Mouse (Mus musculus) kidney, postnatal 0 days (tissue): ENCODE results near the gene Flnc. TPM values are rescaled to one million over a fixed set of nuclear protein-coding genes. Genes with fewer than 3 reads are reported as not detected.

Experiments
- ATAC-seq: fragments of 200-750 bp; cut with Nextera tagmentation; replicated peaks from 2 replicates; pipeline ENCODE4 v1.8.0; 2017; ENCODE audit warnings: low read depth, moderate number of reproducible peaks, moderate TSS enrichment, moderate library complexity; ENCODE audit not compliant: low FRiP score
- DNase-seq: peaks from one replicate; pipeline ENCODE4 v3.0.0-alpha.2; 2016; ENCODE audit warnings: low spot score
- H3K27ac ChIP-seq: fragments of 300-500 bp; sonication (generic); 2 replicates; pipeline ENCODE4 v1.5.1; 2014; ENCODE audit warnings: mild to moderate bottlenecking
- H3K27me3 ChIP-seq: fragments of 300-500 bp; sonication (generic); 2 replicates; pipeline ENCODE4 v1.6.1; 2014; ENCODE audit warnings: low read length, mixed read lengths; ENCODE audit not compliant: insufficient read depth
- H3K36me3 ChIP-seq: fragments of 300-500 bp; sonication (generic); 2 replicates; pipeline ENCODE4 v1.6.1; 2014; ENCODE audit warnings: low read length, mixed read lengths; ENCODE audit not compliant: insufficient read depth
- H3K4me1 ChIP-seq: fragments of 300-500 bp; sonication (generic); replicated peaks from 2 replicates; pipeline ENCODE4 v1.6.1; 2014; ENCODE audit warnings: antibody characterized with exemption, low read length, mixed read lengths; ENCODE audit not compliant: insufficient read depth
- H3K4me2 ChIP-seq: fragments of 300-500 bp; sonication (generic); 2 replicates; pipeline ENCODE4 v1.6.1; 2014; ENCODE audit warnings: mild to moderate bottlenecking, low read length, moderate library complexity, mixed read lengths
- H3K4me3 ChIP-seq: fragments of 300-500 bp; sonication (generic); replicated peaks from 2 replicates; pipeline ENCODE4 v1.5.1; 2014; ENCODE audit warnings: low read depth, low read length
- H3K9ac ChIP-seq: fragments of 300-500 bp; sonication (generic); 2 replicates; pipeline ENCODE4 v1.6.1; 2014; ENCODE audit warnings: low read depth, low read length
- H3K9me3 ChIP-seq: fragments of 300-500 bp; sonication (generic); replicated peaks from 2 replicates; pipeline ENCODE4 v1.6.1; 2016; ENCODE audit warnings: low read length, inconsistent platforms, mixed read lengths
- CTCF ChIP-seq: IDR thresholded peaks from 2 replicates; pipeline ENCODE4 v1.5.1; 2016; ENCODE audit warnings: antibody characterized with exemption, low read depth, mild to moderate bottlenecking, moderate library complexity
- WGBS: fragments of 180-500 bp; shearing (Covaris S2); extraction: QIAGEN DNeasy Blood & Tissue Kit; methylation state at CpG from one replicate; pipeline ENCODE4 v1.1.7; 2014; 5-methylcytosine and 5-hydroxymethylcytosine counted together
- polyA plus RNA-seq: library from polyadenylated mRNA; unstranded; fragments of >200 nt; fragmentation: Nextera tagmentation; extraction: Ambion mirVana; gene quantifications from 2 replicates; pipeline ENCODE4 v1.2.1, GENCODE M21; 2015

The Flnc gene
- polyA plus RNA-seq, 1 experiment from 2014 or later = 2.5 TPM

DNA sequence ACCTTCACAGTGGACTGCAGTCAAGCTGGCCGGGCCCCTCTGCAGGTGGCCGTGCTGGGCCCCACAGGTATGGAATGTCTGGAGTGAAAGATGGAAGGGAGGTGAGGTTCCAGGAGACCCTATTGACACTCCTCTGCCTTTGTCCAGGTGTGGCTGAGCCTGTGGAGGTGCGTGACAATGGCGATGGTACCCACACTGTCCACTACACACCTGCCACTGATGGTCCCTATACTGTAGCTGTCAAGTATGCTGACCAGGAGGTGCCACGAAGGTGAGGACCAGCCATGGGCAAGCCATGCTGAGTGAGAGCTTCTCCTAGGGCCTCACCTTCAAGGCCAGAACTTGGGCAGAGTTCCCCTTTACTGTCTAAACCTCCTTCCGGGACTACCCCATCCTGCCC lies 17.6 kb downstream of the Flnc start:
- no peaks in the 10 kb centered on the region for H3K27me3 ChIP-seq
- ATAC-seq (no peak), DNase-seq (no peak)
- no peaks in the 10 kb centered on the region for H3K9me3 ChIP-seq
- 0 out of 2 replicates have a peak, but pooled peaks cover 2% of the 10 kb centered on the region for H3K36me3 ChIP-seq
- H3K4me1 ChIP-seq = no peaks in the 10 kb centered on the region
- H3K4me3 ChIP-seq = no peak overlapping the region
- 87% methylated on average over 6 of the region's 6 CpGs for WGBS
- no peak for TF ChIP-seq CTCF
- no peak overlapping the region for H3K9ac ChIP-seq
- no peak overlapping the region for H3K4me2 ChIP-seq
- H3K27ac ChIP-seq = no peak overlapping the region

DNA sequence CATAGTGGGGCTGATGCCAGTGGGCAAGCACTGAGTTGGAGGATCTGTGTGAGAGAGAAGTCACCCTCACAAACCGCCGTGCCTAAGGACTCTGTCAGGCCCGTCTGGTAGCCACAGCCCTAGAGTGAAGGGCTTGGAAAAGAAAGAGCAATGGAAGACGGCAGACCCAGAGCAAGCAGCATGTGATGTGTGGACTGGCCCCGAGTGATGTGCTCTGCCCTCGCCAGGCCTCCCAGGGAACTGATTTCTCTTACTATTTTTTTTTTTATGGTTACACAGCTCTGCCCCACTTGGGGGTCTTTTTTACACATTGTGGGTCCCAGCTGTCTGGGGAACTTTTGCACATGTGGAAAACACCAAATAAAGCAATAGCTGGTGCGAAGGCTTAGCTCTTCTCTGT lies 28.4 kb downstream of the Flnc start:
- Histone ChIP-seq H3K36me3 (peaks cover 8% of the 10 kb centered on the region; the same call in 1 of the 2 replicates), H3K4me2 (no peak overlapping the region), H3K4me3 (no peak overlapping the region), H3K27ac (no peak overlapping the region), H3K4me1 (no peaks in the 10 kb centered on the region), H3K27me3 (no peaks in the 10 kb centered on the region), H3K9me3 (no peaks in the 10 kb centered on the region), H3K9ac (no peak overlapping the region)
- 55% methylated on average over 7 of the region's 7 CpGs for WGBS
- DNase-seq (no peak), ATAC-seq (no peak)
- no peak for TF ChIP-seq CTCF

DNA sequence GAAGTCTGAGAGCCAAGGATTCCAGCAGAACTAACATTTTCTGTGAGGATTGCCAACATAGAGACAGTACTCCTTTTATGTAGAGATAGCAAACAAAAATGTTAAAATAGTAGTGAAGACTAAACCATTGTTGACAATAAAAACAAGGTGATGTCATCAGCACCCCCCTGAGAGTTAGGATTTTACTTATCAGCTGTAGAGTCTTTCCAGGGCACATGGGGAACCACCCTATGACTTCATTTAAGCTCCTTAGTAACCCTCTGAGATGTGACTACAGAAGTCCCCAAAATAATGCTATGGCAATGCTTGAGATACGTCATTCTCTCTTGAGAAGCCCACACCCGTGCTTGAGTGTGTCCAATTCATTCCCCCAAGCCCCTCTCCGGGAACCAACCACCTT lies 30.3 kb downstream of the Flnc start:
- no peak for TF ChIP-seq CTCF
- Histone ChIP-seq H3K4me1 (no peaks in the 10 kb centered on the region), H3K9ac (no peak overlapping the region), H3K4me3 (no peak overlapping the region), H3K27ac (no peak overlapping the region), H3K27me3 (no peaks in the 10 kb centered on the region), H3K36me3 (no peaks in the 10 kb centered on the region), H3K4me2 (no peak overlapping the region), H3K9me3 (no peaks in the 10 kb centered on the region)
- no peak for ATAC-seq
- 78% methylated on average over 3 of the region's 3 CpGs for WGBS
- no peak for DNase-seq

GRCm38 (mm10) chr6:29467583-29468354 lies 34.7 kb downstream of the Flnc start, which contains the start of gene Atp6v1f:
Gene Atp6v1f (plus strand): TSS chr6:29467718.
- no peaks in the 10 kb centered on the region for H3K9me3 ChIP-seq
- ATAC-seq (peak; percentile 93), DNase-seq (peak; percentile 98)
- H3K36me3 ChIP-seq = peaks cover 11% of the 10 kb centered on the region; the same call in 1 of the 2 replicates
- H3K27ac ChIP-seq = peak within 1 kb of the TSS; percentile 85
- 0 out of 2 replicates have a peak, but pooled peaks have one; percentile 4 for TF ChIP-seq CTCF
- H3K4me2 ChIP-seq = peak within 1 kb of the TSS; percentile 68
- no peaks in the 10 kb centered on the region for H3K4me1 ChIP-seq
- H3K4me3 ChIP-seq = peak within 1 kb of the TSS; percentile 64
- no peaks in the 10 kb centered on the region for H3K27me3 ChIP-seq
- peak within 1 kb of the TSS; percentile 50 for H3K9ac ChIP-seq
- under 1% methylated on average over 39 of the region's 39 CpGs for WGBS

DNA sequence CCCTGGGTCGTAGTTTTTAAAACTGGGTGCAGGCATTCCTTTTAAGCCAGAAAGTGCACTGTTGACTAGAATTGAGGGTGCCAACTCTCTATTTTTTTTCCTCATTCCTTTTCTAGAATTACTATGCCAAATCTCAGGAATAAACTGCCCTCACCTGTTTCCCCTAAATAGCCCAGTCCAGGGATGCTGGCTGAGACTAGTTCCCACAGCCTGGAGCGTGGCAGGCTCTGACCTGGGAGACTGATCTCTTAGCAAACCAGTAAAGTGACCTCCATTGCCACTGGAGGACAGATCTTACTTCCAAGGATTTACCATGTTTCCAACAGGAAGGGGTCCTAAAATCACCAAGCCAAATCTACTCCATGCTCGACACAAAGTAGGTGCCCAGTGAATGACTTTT lies 35.8 kb downstream of the Flnc start:
- ATAC-seq = no peak
- TF ChIP-seq CTCF = no peak
- H3K36me3 ChIP-seq = peaks cover 11% of the 10 kb centered on the region; the same call in 1 of the 2 replicates
- H3K4me3 ChIP-seq = peak overlapping the region; percentile 64
- H3K27me3 ChIP-seq = no peaks in the 10 kb centered on the region
- no peak for DNase-seq
- H3K4me1 ChIP-seq = no peaks in the 10 kb centered on the region
- peak overlapping the region; percentile 85 for H3K27ac ChIP-seq
- no peaks in the 10 kb centered on the region for H3K9me3 ChIP-seq
- H3K9ac ChIP-seq = peak overlapping the region; percentile 50; the same call in 1 of the 2 replicates
- 75% methylated on average over 3 of the region's 3 CpGs for WGBS
- H3K4me2 ChIP-seq = peak overlapping the region; percentile 68

GRCm38 (mm10) chr6:29471137-29471536 lies 38.1 kb downstream of the Flnc start, which contains the start of gene Atp6v1fnb:
Gene Atp6v1fnb (plus strand): TSS chr6:29471437.
- no peak for TF ChIP-seq CTCF
- no peaks in the 10 kb centered on the region for H3K9me3 ChIP-seq
- no peak within 1 kb of the TSS for H3K9ac ChIP-seq

More at GRCm38 (mm10) chr6:29471137-29471536, 38.1 kb downstream of the Flnc start, which contains the start of gene Atp6v1fnb:
- 85% methylated on average over 4 of the region's 4 CpGs for WGBS
- DNase-seq = no peak
- H3K4me2 ChIP-seq = no peak within 1 kb of the TSS
- no peaks in the 10 kb centered on the region for H3K27me3 ChIP-seq
- peaks cover 8% of the 10 kb centered on the region for H3K4me1 ChIP-seq
- H3K4me3 ChIP-seq = no peak within 1 kb of the TSS
- peaks cover 11% of the 10 kb centered on the region; the same call in 1 of the 2 replicates for H3K36me3 ChIP-seq
- ATAC-seq = no peak
- H3K27ac ChIP-seq = no peak within 1 kb of the TSS
